Mouse (Mus musculus) lung, postnatal 36 days (tissue): Measurements from ENCODE around the gene Fkbp1a.

Source experiments
- DNase-seq: peaks from one replicate; pipeline ENCODE4 v3.0.0; 2022; ENCODE audit warnings: mixed read lengths

Fkbp1a gene

GRCm38 (mm10) chr2:151549615-151550121 is 7.4 kb downstream of the Fkbp1a start:
- no peak for DNase-seq

- no peak for DNase-seq
Observed at GRCm38 (mm10) chr2:151562930-151563921, 20.9 kb downstream of the Fkbp1a start.

GRCm38 (mm10) chr2:151564006-151564405 is 21.7 kb downstream of the Fkbp1a start:
- DNase-seq, result no peak

GRCm38 (mm10) chr2:151564986-151565385 is 22.7 kb downstream of the Fkbp1a start:
- DNase-seq, result peak; percentile 43

GRCm38 (mm10) chr2:151566856-151567255 is 24.6 kb downstream of the Fkbp1a start:
- DNase-seq, result no peak

- peak; percentile 27 for DNase-seq
Observed at GRCm38 (mm10) chr2:151569452-151569851, 27.2 kb downstream of the Fkbp1a start.

GRCm38 (mm10) chr2:151571873-151572700 is 29.8 kb downstream of the Fkbp1a start, which contains the start of gene Sdcbp2:
Gene Sdcbp2 (plus strand): TSS chr2:151572622.
- peak; percentile 62 for DNase-seq

GRCm38 (mm10) chr2:151573667-151574066 is 31.4 kb downstream of the Fkbp1a start:
- DNase-seq, result no peak

- DNase-seq, result no peak
Observed at GRCm38 (mm10) chr2:151574607-151575006, 32.3 kb downstream of the Fkbp1a start.

GRCm38 (mm10) chr2:151575119-151575698 is 32.9 kb downstream of the Fkbp1a start:
- peak; percentile 80 for DNase-seq

- DNase-seq, result peak; percentile 91
Observed at GRCm38 (mm10) chr2:151575699-151576389, 33.6 kb downstream of the Fkbp1a start.

- DNase-seq, result no peak
Observed at GRCm38 (mm10) chr2:151579183-151579582, 36.9 kb downstream of the Fkbp1a start.

- no peak for DNase-seq
Observed at GRCm38 (mm10) chr2:151580945-151581344, 38.7 kb downstream of the Fkbp1a start.

- no peak for DNase-seq
Observed at GRCm38 (mm10) chr2:151585934-151586333, 43.7 kb downstream of the Fkbp1a start.

- no peak for DNase-seq
Observed at GRCm38 (mm10) chr2:151586807-151587206, 44.5 kb downstream of the Fkbp1a start.

- DNase-seq, result peak; percentile 57
Observed at GRCm38 (mm10) chr2:151587306-151587705, 45.0 kb downstream of the Fkbp1a start.

- DNase-seq, result no peak
Observed at GRCm38 (mm10) chr2:151598068-151598467, 55.8 kb downstream of the Fkbp1a start.

GRCm38 (mm10) chr2:151602106-151602505 is 59.8 kb downstream of the Fkbp1a start:
- DNase-seq, result no peak

- DNase-seq, result peak; percentile 10
Observed at GRCm38 (mm10) chr2:151603630-151604029, 61.3 kb downstream of the Fkbp1a start.

- peak; percentile 73 for DNase-seq
Observed at GRCm38 (mm10) chr2:151605437-151605987, 63.2 kb downstream of the Fkbp1a start.

- DNase-seq, result no peak
Observed at GRCm38 (mm10) chr2:151608435-151608834, 66.2 kb downstream of the Fkbp1a start.

GRCm38 (mm10) chr2:151609974-151610373 is 67.7 kb downstream of the Fkbp1a start:
- DNase-seq, result no peak
